Mouse (Mus musculus): ENCODE measurements around the gene Fam78b.

The Fam78b gene

GRCm38 (mm10) chr1:167001174-167001843 lies at the start of gene Fam78b:
Gene Fam78b (plus strand): TSS chr1:167001417.
- peak; percentile 20 to 26 for DNase-seq (ENCODE audit: low spot score in 2 of 2)

GRCm38 (mm10) chr1:166964508-166964907 lies 36.7 kb upstream of the Fam78b start:
- no peak for DNase-seq (ENCODE audit: low spot score in 2 of 2)

DNA sequence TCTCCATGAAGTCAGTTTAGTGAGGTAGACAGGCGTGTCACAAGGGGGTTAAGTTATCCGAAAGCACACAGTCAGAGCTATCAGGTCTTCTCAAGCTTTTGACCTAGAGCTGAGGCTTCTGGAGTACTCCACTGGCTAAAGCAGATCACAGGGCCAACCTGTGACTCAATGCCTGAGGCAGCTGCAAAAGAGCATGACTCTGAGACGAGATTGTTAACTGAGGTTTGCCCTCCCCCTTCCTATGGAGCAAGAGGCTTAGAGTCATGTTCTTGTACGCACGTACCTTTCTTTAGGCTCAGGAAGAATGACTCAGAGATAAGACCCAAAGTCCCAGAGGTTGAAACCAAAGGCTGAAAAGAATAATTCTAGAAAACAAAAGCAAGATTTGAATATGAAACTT lies 32.9 kb upstream of the Fam78b start:
- no peak for DNase-seq (ENCODE audit: low spot score in 2 of 2)

DNA sequence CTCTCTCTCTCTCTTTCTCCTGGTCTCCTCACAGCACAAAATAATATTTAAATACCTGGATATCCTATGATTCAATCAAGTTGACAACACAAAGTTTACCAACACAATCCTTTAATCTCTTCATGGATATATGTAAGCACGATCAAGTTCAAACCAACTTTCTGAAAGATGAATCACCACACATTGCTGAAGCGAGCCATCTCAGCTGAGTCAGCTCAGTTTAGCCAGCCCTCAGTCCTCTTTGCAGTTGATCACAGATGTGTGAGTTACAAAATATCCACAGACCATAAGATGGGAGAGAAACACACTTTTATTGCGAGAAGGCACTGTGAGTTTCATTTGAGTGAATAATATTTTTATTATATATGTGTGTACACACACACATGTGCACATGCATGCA lies 27.5 kb upstream of the Fam78b start:
- DNase-seq (ENCODE audit: low spot score in 2 of 2) = no peak

- no peak for DNase-seq (ENCODE audit: low spot score in 2 of 2)
Observed at GRCm38 (mm10) chr1:166978611-166979010, 22.6 kb upstream of the Fam78b start.

GRCm38 (mm10) chr1:166994266-166994665 lies 7.0 kb upstream of the Fam78b start:
- DNase-seq (ENCODE audit: low spot score in 2 of 2) = no peak

DNA sequence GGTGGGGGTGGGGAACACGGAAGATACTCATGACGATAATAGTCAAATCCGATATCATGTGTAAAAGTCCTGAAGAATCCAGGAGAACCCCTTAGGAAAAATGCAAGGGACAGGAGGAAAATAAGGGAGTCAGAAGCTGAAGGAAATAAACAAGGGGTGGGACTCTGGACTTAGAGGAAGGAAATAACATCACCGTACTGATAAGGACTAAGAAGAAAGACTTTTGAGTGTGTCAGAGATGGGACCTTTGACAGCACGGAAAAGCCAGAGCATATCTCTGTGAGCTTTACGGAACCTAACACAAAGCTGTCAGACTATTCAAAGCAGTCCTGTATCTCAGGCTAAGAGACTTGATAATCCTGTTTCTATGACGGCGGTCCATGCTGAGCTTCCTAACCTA lies 5.0 kb upstream of the Fam78b start:
- no peak for DNase-seq (ENCODE audit: low spot score in 2 of 2)

DNA sequence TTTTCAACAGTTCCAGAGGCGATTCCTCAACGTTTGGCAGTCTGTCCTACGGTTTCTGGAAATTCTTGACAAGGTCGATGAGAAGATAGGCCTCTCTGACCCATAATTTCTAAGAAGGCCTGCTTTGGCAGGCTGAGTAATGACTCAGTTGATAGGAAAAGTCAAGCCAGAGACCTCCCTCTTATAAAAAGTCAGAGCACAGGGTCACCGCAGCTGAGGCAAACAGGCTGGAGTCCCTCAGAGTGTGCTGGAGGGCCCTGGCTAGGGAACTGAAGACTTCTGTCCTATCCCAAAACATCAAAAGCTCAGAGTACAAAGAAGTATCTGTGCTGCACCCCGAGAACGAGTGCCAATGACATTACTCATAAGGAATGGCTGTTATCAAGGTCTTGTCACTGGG lies 4.4 kb upstream of the Fam78b start:
- no peak for DNase-seq (ENCODE audit: low spot score in 2 of 2)

DNA sequence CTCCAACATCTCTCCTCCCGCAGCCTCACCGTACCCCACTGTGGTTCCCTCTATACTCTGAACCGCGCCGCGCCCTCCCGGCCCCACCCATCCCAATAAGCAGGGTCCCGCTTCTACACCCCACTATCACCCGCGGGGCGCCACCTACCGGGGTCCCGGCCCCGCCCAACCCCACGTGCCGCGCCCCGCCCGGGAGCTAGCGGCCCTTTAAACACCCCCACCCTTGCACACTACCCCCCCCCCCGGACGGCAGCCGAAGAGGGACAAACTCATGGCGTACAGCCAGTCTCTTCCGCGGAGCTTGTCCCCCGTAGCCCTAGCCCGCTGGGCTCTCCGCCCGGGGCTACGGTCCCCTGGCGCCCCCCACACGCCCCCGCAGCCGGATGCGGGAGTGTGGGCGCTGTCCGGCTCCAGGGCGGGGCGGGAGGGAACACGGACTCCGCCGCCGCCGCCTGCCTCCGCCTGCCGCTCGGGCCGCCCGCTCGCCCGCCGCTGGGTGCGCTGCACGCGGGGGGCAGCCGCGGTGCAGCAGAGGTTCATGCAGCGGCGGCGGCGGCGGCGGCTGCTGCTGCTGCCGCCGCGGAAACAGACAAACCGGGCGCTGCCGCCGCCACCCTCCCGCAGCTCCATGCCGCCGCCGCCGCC lies 566 bp upstream of the Fam78b start:
- DNase-seq (ENCODE audit: low spot score in 2 of 2) = peak; percentile 40 to 60

DNA sequence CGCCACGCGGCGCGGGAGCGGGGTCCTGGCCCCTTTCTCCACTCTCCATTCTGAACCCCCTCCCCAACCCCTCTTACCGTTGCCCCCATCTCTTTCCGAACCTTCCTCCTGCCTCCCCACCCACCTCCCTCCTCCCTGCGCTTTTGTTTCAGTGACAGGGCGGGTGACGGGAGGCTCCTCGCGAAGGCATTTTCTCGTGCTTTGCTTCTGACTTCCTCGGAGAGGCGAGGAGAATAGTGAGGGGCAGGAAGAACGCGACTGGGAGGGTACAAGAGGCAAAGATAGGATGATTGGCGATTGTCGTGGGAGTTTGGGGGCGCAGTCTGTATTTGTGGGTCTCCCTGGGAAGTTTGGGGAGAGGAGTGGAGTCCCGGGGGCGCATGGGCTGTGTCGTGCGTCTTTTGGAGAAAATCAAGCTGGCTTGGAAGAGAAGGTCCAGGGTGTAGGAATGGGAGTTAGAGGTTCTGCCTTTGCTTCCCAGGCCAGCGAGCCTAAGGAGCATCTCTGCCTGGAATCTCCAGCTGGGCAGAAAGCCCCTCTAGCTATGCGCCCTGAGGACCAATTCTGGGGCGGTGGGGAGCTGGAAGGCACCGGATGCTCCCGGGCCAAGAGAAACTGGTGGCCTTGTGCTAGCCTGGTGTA lies 748 bp downstream of the Fam78b start:
- DNase-seq (ENCODE audit: low spot score in 2 of 2) = peak in 1 of 2 experiments; percentile 12

DNA sequence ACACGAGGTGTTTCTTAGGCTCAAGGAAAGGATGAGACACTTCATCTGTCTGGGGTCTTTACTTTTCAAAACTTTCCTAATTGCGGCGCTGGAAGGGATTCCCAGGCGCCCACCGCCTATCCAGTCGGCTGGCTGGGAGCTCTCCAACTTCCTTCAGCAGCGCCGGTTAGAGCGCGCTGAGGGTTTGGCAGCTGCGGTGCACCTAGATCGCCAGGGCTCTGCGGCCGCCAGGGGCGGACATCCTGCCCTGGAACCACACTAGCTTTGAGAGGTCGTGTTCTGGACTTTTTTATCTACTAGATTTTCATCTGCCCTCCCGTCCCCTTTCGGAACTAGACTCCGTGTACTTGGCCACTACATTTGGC lies 1.3 kb downstream of the Fam78b start:
- peak in 1 of 2 experiments; percentile 16 for DNase-seq (ENCODE audit: low spot score in 2 of 2)

GRCm38 (mm10) chr1:167004621-167005020 lies 3.4 kb downstream of the Fam78b start:
- DNase-seq (ENCODE audit: low spot score in 2 of 2) = no peak

GRCm38 (mm10) chr1:167007341-167007740 lies 6.1 kb downstream of the Fam78b start:
- DNase-seq (ENCODE audit: low spot score in 2 of 2) = no peak

GRCm38 (mm10) chr1:167010190-167010589 lies 9.0 kb downstream of the Fam78b start:
- no peak for DNase-seq (ENCODE audit: low spot score in 2 of 2)

GRCm38 (mm10) chr1:167011301-167011700 lies 10.1 kb downstream of the Fam78b start:
- DNase-seq (ENCODE audit: low spot score in 2 of 2) = no peak

GRCm38 (mm10) chr1:167012616-167013015 lies 11.4 kb downstream of the Fam78b start:
- no peak for DNase-seq (ENCODE audit: low spot score in 2 of 2)

GRCm38 (mm10) chr1:167013234-167013864 lies 12.1 kb downstream of the Fam78b start:
- no peak for DNase-seq (ENCODE audit: low spot score in 2 of 2)

GRCm38 (mm10) chr1:167016269-167016668 lies 15.1 kb downstream of the Fam78b start:
- DNase-seq (ENCODE audit: low spot score in 2 of 2) = no peak

GRCm38 (mm10) chr1:167022001-167022424 lies 20.8 kb downstream of the Fam78b start:
- no peak for DNase-seq (ENCODE audit: low spot score in 2 of 2)

DNA sequence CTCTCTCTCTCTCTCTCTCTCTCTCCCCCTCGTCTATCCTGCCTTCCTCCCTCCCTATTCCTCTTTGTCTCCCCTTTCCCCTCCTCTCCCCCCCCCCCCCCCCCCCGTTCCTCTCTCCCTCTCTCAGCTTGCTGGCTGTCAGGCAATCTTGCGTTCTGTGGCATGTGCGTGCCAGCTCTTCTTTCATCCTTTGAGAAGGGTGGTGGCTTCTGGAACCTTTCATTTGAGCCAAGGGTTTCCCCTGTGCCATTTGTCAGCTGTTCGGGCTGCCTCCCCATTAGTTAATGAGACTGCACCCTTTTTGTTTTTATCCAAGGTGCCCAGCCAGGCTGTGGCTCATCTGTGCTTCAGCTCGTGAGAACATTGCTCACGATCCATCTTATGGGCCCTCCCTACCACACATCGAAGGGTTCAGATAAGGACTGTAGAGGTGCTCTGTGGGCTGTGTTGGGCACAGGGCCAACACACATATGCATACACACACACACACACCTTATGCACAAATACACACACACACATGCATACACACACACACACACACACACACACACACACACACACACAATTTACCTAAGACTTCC lies 21.4 kb downstream of the Fam78b start:
- no peak for DNase-seq (ENCODE audit: low spot score in 2 of 2)

GRCm38 (mm10) chr1:167023794-167024193 lies 22.6 kb downstream of the Fam78b start:
- DNase-seq (ENCODE audit: low spot score in 2 of 2) = no peak

GRCm38 (mm10) chr1:167024961-167025360 lies 23.7 kb downstream of the Fam78b start:
- DNase-seq (ENCODE audit: low spot score in 2 of 2) = no peak
